In genomic region chr14:60634877-60635771, GRCm38 (mm10) we compare ENCODE assay signal across 7 mouse cellular contexts. TPM values are rescaled to one million over a fixed set of nuclear protein-coding genes. Genes with fewer than 3 reads are reported as not detected.
DNase-seq lines count a peak whose midpoint lies in the region; ATAC-seq lines count a peak whose summit lies in the region.

No protein-coding gene starts in this region.

- peak overlapping the region; percentile 65 for H3K4me3 ChIP-seq in embryonic facial prominence, embryonic 14.5 days (ENCODE audit: low read depth, low read length)
- peak overlapping the region; percentile 64 for H3K4me3 ChIP-seq in heart, embryonic 15.5 days
- peak overlapping the region; percentile 72 for H3K4me3 ChIP-seq in stomach, embryonic 15.5 days (replicated peaks)

- 0 out of 2 replicates have a peak, but pooled peaks cover 9% of the 10 kb centered on the region for H3K27me3 ChIP-seq in embryonic facial prominence, embryonic 14.5 days (replicated peaks; ENCODE audit: control insufficient read depth, insufficient read depth, low read length)
- peaks cover 32% of the 10 kb centered on the region for H3K27me3 ChIP-seq in heart, embryonic 15.5 days
- H3K27me3 ChIP-seq in stomach, embryonic 15.5 days (replicated peaks) = no peaks in the 10 kb centered on the region; the same call in 1 of the 2 replicates

- peak overlapping the region; percentile 98 for H3K4me2 ChIP-seq in embryonic facial prominence, embryonic 14.5 days (ENCODE audit: low read depth, low read length)
- H3K4me2 ChIP-seq in heart, embryonic 15.5 days = peak overlapping the region; percentile 100
- peak overlapping the region; percentile 98 for H3K4me2 ChIP-seq in stomach, embryonic 15.5 days

- DNase-seq in urinary bladder, postnatal 14 days (ENCODE audit: low spot score) = peak; percentile 54
- DNase-seq in urinary bladder, postnatal 4 days (ENCODE audit: low spot score in 2 of 2) = no peak
- DNase-seq in embryonic facial prominence, embryonic 14.5 days (ENCODE audit: low spot score) = peak; percentile 81
- DNase-seq in kidney, postnatal 25 days = peak; percentile 64 to 87

- peak; percentile 72 for ATAC-seq in embryonic facial prominence, embryonic 14.5 days (ENCODE audit: low read depth)
- ATAC-seq in heart, embryonic 15.5 days (replicated peaks; ENCODE audit: insufficient number of reproducible peaks, insufficient read depth, low FRiP score, low read depth) = peak; percentile 68
- ATAC-seq in megakaryocyte progenitor cell, adult 5-6 weeks (replicated peaks; ENCODE audit: poor library complexity) = peak; percentile 43
- ATAC-seq in stomach, embryonic 15.5 days (ENCODE audit: insufficient read depth, low FRiP score, low read depth) = peak; percentile 76

- no peak overlapping the region; the same call in 1 of the 2 replicates for H3K27ac ChIP-seq in embryonic facial prominence, embryonic 14.5 days (replicated peaks; ENCODE audit: low read depth, low read length)
- peak overlapping the region; percentile 38; the same call in 1 of the 2 replicates for H3K27ac ChIP-seq in heart, embryonic 15.5 days
- H3K27ac ChIP-seq in stomach, embryonic 15.5 days = peak overlapping the region; percentile 80

- H3K4me1 ChIP-seq in embryonic facial prominence, embryonic 14.5 days (ENCODE audit: control insufficient read depth, insufficient read depth, low read length) = peaks cover 17% of the 10 kb centered on the region
- peaks cover 20% of the 10 kb centered on the region for H3K4me1 ChIP-seq in heart, embryonic 15.5 days (replicated peaks)
- peaks cover 10% of the 10 kb centered on the region; the same call in 1 of the 2 replicates for H3K4me1 ChIP-seq in stomach, embryonic 15.5 days

- peak overlapping the region; percentile 73 for H3K9ac ChIP-seq in embryonic facial prominence, embryonic 14.5 days (ENCODE audit: low read depth, low read length)
- peak overlapping the region; percentile 65 for H3K9ac ChIP-seq in heart, embryonic 15.5 days
- peak overlapping the region; percentile 45 for H3K9ac ChIP-seq in stomach, embryonic 15.5 days

- H3K9me3 ChIP-seq in embryonic facial prominence, embryonic 14.5 days (ENCODE audit: control insufficient read depth, low read length) = no peaks in the 10 kb centered on the region
- H3K9me3 ChIP-seq in heart, embryonic 15.5 days (replicated peaks) = no peaks in the 10 kb centered on the region
- H3K9me3 ChIP-seq in stomach, embryonic 15.5 days = no peaks in the 10 kb centered on the region

- H3K36me3 ChIP-seq in embryonic facial prominence, embryonic 14.5 days (ENCODE audit: control insufficient read depth, insufficient read depth, low read length) = no peaks in the 10 kb centered on the region
- H3K36me3 ChIP-seq in heart, embryonic 15.5 days = no peaks in the 10 kb centered on the region
- H3K36me3 ChIP-seq in stomach, embryonic 15.5 days = no peaks in the 10 kb centered on the region

- 0% methylated on average over 32 of the region's 45 CpGs for WGBS in embryonic facial prominence, embryonic 14.5 days
- 1% methylated on average over 45 of the region's 45 CpGs for WGBS in heart, embryonic 15.5 days
- under 1% methylated on average over 45 of the region's 45 CpGs for WGBS in stomach, embryonic 15.5 days

RNA-seq across cellular contexts. Expression of gene Spata13, which starts 1.3 kb away (rescaled TPM):
- polyA plus RNA-seq in embryonic facial prominence, embryonic 14.5 days (2014; fragmentation: Nextera tagmentation; extraction: Ambion mirVana) = 14.7 and 16.9 TPM in 2 replicates
- polyA plus RNA-seq in heart, embryonic 15.5 days (2015; fragmentation: Nextera tagmentation; extraction: Ambion mirVana) = 14.9 and 18.5 TPM in 2 replicates
- total RNA-seq in megakaryocyte progenitor cell, adult 5-6 weeks (2015) = 20.2 and 20.4 TPM in 2 replicates
- total RNA-seq in megakaryocyte progenitor cell, adult 5-6 weeks (2017) = 33.5 and 35.9 TPM in 2 replicates
- 21.5 and 28.6 TPM in 2 replicates for polyA plus RNA-seq in stomach, embryonic 15.5 days (2015; fragmentation: Nextera tagmentation; extraction: Ambion mirVana)

Comparison
In these comparisons a context has a peak if more than half of its experiments do, and no peak if none do; other contexts are left out.
1. DNase-seq: peak in urinary bladder, postnatal 14 days (single experiment), embryonic facial prominence, embryonic 14.5 days (single experiment) and kidney, postnatal 25 days (2 of 2); none in urinary bladder, postnatal 4 days (0 of 2).
2. Peak in every context shown above with its lines, with median percentiles within 50 percentile points of each other: ATAC-seq, H3K4me2 ChIP-seq, H3K4me3 ChIP-seq and H3K9ac ChIP-seq.